Mouse (Mus musculus) right cerebral cortex, postnatal 4 days (tissue): ENCODE measurements around the gene Rsph14.

Experiments
- DNase-seq: peaks from one replicate; pipeline ENCODE4 v3.0.0-alpha.2; 2022

The Rsph14 gene

GRCm38 (mm10) chr10:74930541-74930940 is 101.8 kb downstream of the Rsph14 start:
- DNase-seq = no peak

GRCm38 (mm10) chr10:74929578-74929977 is 102.8 kb downstream of the Rsph14 start:
- DNase-seq = no peak

GRCm38 (mm10) chr10:74928276-74928675 is 104.1 kb downstream of the Rsph14 start:
- no peak for DNase-seq

GRCm38 (mm10) chr10:74925324-74925723 is 107.1 kb downstream of the Rsph14 start:
- peak; percentile 77 for DNase-seq

DNA sequence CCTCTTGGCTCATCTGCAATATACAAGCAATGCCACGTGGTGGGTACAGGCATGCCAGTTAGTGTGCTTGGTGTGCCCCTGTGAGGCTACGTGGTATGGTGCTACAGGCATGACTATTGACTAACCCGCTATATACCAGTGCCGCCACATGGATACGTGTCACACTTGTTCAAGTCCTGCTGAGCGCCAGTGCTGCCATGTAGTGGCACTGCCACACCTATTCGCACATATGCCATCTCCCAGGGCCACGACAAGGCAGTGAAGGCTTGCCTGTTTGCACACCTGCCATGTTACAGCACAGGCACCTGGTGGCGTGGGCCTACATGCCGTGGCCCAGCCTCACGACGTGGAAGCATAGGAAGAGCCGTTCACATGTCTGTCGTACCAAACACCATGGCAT is 108.1 kb downstream of the Rsph14 start:
- DNase-seq = no peak

GRCm38 (mm10) chr10:74922763-74923162 is 109.6 kb downstream of the Rsph14 start:
- no peak for DNase-seq

- DNase-seq = no peak
These were observed 110.8 kb downstream of the Rsph14 start for GRCm38 (mm10) chr10:74921614-74922013.

DNA sequence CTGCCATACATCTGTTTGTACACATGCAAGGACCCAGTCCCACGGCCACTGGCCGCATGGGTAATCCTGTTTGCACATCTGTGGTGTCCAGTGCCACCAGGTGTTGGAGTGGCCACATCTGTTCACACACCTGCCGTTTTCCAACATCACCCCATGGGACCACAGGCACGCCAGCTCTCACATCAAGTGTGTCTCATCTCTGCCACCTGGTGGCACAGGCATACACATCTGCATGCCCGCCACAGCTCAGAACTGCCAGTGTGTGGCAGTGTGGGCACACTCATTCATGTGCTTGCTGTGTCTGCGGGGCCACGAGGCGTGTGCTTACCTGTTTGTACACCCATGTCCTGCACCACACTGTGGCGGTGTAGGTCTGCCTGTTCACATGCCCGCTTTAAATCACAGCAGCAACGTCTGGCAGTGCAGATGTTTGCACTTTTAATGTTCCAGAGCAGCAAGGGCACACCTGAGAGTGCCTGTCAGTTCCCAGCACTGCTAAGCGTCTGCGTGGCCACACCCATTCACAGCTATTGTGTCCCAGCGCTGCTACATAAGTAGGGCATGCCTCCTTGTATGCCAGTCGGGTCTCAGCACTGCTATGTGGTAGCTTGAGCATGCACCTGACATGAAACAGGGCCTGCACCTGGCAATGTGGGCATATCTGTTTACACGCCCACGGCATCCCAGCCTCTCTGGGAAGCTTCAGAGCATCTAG is 111.4 kb downstream of the Rsph14 start:
- peak; percentile 61 for DNase-seq

DNA sequence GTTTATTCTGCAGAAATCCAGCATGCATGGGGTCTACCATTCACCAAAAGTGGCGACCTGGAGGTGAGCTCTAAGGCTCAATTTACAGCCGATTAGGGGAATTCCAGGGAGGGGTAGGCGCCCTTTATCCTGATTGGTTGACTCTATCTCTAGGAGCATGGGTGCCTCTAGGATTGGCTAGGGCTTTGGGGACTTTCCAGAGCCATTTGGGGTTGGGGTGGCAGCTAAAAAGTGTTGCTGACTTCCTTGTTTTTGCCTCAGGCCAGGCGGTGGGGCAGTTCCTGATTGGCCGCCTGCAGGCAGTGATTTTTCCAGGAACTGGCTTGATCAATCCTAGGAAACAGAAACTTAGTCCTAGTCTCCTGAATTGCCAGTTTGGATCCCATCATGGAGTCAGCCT is 113.1 kb downstream of the Rsph14 start:
- no peak for DNase-seq

GRCm38 (mm10) chr10:74908431-74908830 is 124.0 kb downstream of the Rsph14 start:
- DNase-seq = no peak
